In genomic region chr1:64005194-64005593, GRCm38 (mm10) we compare ENCODE assay signal across 21 mouse cellular contexts.
"Had no signal": no experiment of that assay in that cellular context is flagged by ENCODE, and none has a peak within 500 bp of the region (broad histone marks: within the 10 kb centered on the region; RNA-seq: fewer than 3 reads in every experiment).

No protein-coding gene starts in this region.

- H3K4me3 ChIP-seq: kidney, embryonic 15.5 days; limb, embryonic 12.5 days; limb, embryonic 15.5 days; midbrain, embryonic 12.5 days; midbrain, embryonic 15.5 days; neural tube, embryonic 12.5 days; neural tube, embryonic 15.5 days had no signal

- H3K9ac ChIP-seq: kidney, embryonic 15.5 days; limb, embryonic 12.5 days; limb, embryonic 15.5 days; liver, embryonic 14.5 days; liver, postnatal 0 days; lung, embryonic 14.5 days; midbrain, embryonic 12.5 days; midbrain, embryonic 15.5 days; neural tube, embryonic 12.5 days; neural tube, embryonic 15.5 days had no signal

- H3K27ac ChIP-seq: kidney, embryonic 15.5 days; limb, embryonic 12.5 days; limb, embryonic 15.5 days; liver, embryonic 14.5 days; macrophage; midbrain, embryonic 12.5 days; midbrain, embryonic 15.5 days; neural tube, embryonic 12.5 days; neural tube, embryonic 15.5 days had no signal

- H3K4me2 ChIP-seq: kidney, embryonic 15.5 days; limb, embryonic 12.5 days; limb, embryonic 15.5 days; liver, embryonic 11.5 days; lung, embryonic 14.5 days; midbrain, embryonic 12.5 days; midbrain, embryonic 15.5 days; neural tube, embryonic 12.5 days; neural tube, embryonic 15.5 days had no signal

- DNase-seq: kidney, adult 8-10 months; kidney, postnatal 10 days; kidney, postnatal 36 days; left cerebral cortex, postnatal 4 days; liver, postnatal 0 days; lung, embryonic 14.5 days; right cerebral cortex, adult 18-20 months; right cerebral cortex, postnatal 25 days; spleen, adult 18-20 months; thymus, postnatal 25 days had no signal

- H3K36me3 ChIP-seq: kidney, embryonic 15.5 days; limb, embryonic 12.5 days; limb, embryonic 15.5 days; midbrain, embryonic 12.5 days; midbrain, embryonic 15.5 days; neural tube, embryonic 12.5 days; neural tube, embryonic 15.5 days had no signal

- H3K27me3 ChIP-seq: kidney, embryonic 15.5 days; limb, embryonic 12.5 days; limb, embryonic 15.5 days; midbrain, embryonic 12.5 days; midbrain, embryonic 15.5 days; neural tube, embryonic 12.5 days; neural tube, embryonic 15.5 days had no signal

- ATAC-seq: liver, postnatal 0 days; lung, postnatal 0 days; midbrain, embryonic 15.5 days had no signal

- H3K9me3 ChIP-seq: kidney, embryonic 15.5 days; limb, embryonic 12.5 days; limb, embryonic 15.5 days; midbrain, embryonic 12.5 days; midbrain, embryonic 15.5 days; neural tube, embryonic 12.5 days; neural tube, embryonic 15.5 days had no signal

- H3K4me1 ChIP-seq: kidney, embryonic 15.5 days; limb, embryonic 15.5 days; midbrain, embryonic 15.5 days had no signal
